Mouse (Mus musculus): ENCODE data around the gene Ebi3. TPM values are rescaled to one million over a fixed set of nuclear protein-coding genes. Genes with fewer than 3 reads are reported as not detected.
A peak's percentile ranks its signal among the peaks of the same experiment; 100 is the strongest.

Gene Ebi3
- total and polyA plus RNA-seq, 3 experiments, result 0.34 to 4.1 (median 0.91) TPM

DNA sequence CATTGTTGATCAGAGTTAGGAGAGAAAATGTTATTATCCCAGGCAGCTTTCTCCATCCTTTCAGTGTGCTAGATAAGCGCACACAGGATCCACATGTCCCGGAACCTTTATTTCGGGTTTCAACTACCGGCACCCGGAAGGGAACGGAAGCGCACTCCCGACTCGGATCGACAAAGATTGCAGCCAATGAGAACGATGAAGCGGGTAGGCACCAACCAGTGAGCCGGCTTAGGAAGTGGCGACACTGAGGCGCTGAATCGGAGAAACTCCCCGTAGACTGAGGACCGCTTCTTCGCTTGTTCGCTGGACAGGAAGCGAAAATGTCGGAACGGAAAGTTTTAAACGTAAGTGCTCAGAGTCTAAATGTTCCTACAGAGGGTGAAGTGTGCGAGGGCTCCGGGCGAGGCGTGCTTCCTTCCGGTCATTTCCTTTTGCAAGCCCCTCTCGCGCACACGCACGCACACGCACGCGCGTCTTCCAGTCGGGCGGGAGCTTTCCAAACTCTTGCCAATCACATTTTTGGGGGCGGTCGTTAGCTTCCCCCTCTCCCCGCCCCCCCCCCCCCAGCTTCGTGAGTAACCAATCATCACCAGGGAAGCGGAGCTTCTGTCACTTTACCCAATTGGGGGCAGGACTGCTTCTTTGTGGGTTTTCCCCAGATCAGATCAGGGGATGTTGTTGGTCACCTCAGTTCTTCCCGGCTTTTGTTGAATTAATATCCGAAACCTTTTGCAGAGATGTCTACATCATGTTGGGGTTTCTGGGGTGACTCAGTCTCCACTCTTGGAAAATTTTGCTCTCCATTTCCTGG lies 6.7 kb downstream of the Ebi3 start, which contains the start of gene Yju2:
Gene Yju2, plus strand, starts transcription at position 182 of the 811 bp plus-strand sequence.
- WGBS, result under 1% methylated on average over 46 of the region's 46 CpGs
- intact Hi-C loops (cut with DNase I), result loop anchor here (2.0 to 10.0 kb wide), 4 partner anchors 14 to 296 kb away; partner anchors contain the start of genes Fem1a, Pot1b and Sh3gl1
- TF ChIP-seq CTCF (IDR thresholded peaks at IDR 0.05) (no peak), EP300 (IDR thresholded peaks at IDR 0.05; ENCODE audit: insufficient read depth, low read depth, low read length) (peak; percentile 42; the same call in 1 of the 2 replicates), POLR2A (IDR thresholded peaks at IDR 0.05; ENCODE audit: insufficient read depth, low read depth, low read length) (peak; percentile 86)

DNA sequence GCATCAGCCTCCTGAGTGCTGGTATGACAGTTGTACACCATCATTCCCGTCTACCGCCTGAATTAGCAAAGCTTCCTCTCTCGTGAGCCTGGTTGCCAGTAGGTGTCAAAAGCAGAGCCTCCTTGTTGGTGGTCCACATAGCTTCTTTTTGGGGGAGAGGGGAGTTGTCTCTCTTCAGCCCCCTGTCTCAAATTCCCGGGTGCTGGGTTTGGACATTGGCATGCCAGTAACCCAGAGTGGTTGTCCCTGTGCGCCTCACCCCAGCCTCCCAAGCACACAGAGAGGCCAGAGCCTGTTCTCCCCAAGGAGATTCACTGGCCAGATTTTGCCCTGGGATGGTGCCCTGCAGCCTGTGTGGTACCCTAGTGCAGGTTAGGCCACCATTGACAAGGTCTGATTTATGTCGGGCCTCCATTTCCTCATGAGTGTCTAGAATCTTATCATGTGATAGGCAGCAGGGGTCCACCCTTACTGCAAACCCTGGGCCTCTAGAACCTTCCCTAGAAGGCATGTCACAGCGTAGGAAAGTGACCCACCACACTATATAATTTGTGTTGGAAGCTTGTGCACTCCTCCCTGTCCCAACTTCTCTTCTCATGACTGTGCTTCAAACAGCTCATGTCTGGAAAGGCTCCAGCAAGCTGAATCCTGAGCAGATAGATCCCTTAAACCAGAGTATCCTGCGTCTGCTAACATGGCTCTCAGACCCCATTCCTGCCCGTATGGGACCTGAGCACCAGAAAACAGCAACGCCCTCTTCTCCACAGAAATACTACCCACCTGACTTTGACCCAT lies 7.7 kb downstream of the Ebi3 start:
- no peaks in the 10 kb centered on the region for H3K36me3 ChIP-seq (ENCODE audit: control insufficient read depth, insufficient read depth, low read length)
- peak overlapping the region; percentile 72 for H3K4me3 ChIP-seq
- no peak overlapping the region for H3K9ac ChIP-seq (ENCODE audit: low read depth, low read length)
- H3K4me1 ChIP-seq (ENCODE audit: control insufficient read depth, insufficient read depth, low read length), result peaks cover 4% of the 10 kb centered on the region
- 66% methylated on average over 10 of the region's 10 CpGs for WGBS
- H3K27me3 ChIP-seq (ENCODE audit: control insufficient read depth, insufficient read depth, low read length), result no peaks in the 10 kb centered on the region
- H3K27ac ChIP-seq, result peak overlapping the region; percentile 95; the same call in 1 of the 2 replicates
- no peak for DNase-seq
- intact Hi-C loops (cut with DNase I), result loop anchor here (1.0 to 10.0 kb wide), 5 partner anchors 15 to 295 kb away; partner anchors contain the start of genes Fem1a, Pot1b and Sh3gl1
- TF ChIP-seq POLR2A (IDR thresholded peaks at IDR 0.05; ENCODE audit: insufficient read depth, low read depth, low read length) (no peak), CTCF (IDR thresholded peaks at IDR 0.05) (no peak), EP300 (IDR thresholded peaks at IDR 0.05; ENCODE audit: insufficient read depth, low read depth, low read length) (no peak)
- no peaks in the 10 kb centered on the region for H3K79me2 ChIP-seq (replicated peaks; ENCODE audit: control insufficient read depth, insufficient read depth, low read length)

More for the DNA sequence above, 6.7 kb downstream of the Ebi3 start, which contains the start of gene Yju2:
- H3K4me1 ChIP-seq (ENCODE audit: control insufficient read depth, insufficient read depth, low read length), result peaks cover 4% of the 10 kb centered on the region
- peak within 1 kb of the TSS; percentile 95 for H3K27ac ChIP-seq
- H3K9ac ChIP-seq (ENCODE audit: low read depth, low read length), result peak within 1 kb of the TSS; percentile 55
- H3K27me3 ChIP-seq (ENCODE audit: control insufficient read depth, insufficient read depth, low read length), result no peaks in the 10 kb centered on the region
- DNase-seq, result peak; percentile 92 to 95
- H3K4me3 ChIP-seq, result peak within 1 kb of the TSS; percentile 72
- H3K79me2 ChIP-seq (replicated peaks; ENCODE audit: control insufficient read depth, insufficient read depth, low read length), result no peaks in the 10 kb centered on the region
- no peaks in the 10 kb centered on the region for H3K36me3 ChIP-seq (ENCODE audit: control insufficient read depth, insufficient read depth, low read length)

DNA sequence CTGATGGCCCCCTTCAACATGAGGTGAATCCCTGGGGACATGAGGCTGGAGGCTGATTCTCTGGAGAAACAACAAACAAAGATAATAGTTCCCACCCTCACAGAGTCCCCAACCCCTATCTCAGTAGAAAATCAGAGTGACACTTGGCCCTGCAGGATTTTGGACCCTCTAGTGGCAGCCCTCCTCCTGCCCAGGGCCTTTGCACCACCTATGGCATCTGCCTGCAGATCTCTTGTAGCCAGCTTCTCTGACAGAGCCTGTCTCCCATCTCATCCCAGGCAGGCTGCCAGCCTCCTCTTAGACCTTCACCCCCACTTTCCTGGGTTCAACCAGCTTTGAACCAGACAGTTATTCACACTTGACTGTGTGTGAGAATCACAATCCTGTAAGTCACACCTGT lies 8.4 kb downstream of the Ebi3 start:
- intact Hi-C loops (cut with DNase I), result loop anchor here (1.0 kb wide), 1 partner anchor 50 kb away; no protein-coding TSS in a partner anchor
- H3K27ac ChIP-seq, result no peak overlapping the region

DNA sequence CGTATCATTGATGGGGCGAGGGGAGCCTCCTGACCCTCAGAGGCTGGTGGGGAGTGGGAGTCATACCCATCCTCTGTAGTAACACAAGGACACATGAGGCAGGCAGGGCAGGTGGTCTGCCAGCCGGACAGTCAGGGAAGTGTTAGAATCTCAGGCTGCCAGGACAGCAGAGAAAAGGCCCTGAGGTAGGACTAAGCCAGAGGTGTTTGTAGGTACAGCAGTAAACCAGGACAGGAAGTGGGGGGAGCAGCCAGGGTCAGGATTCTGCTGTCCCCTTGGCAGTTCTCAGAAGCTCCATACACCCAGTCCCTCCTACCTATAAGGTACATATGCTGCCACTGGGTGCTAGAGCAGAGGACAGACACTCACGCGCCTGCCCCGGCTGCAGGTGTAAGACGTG lies 9.2 kb downstream of the Ebi3 start:
- Histone ChIP-seq H3K79me2 (replicated peaks; ENCODE audit: control insufficient read depth, insufficient read depth, low read length) (no peaks in the 10 kb centered on the region), H3K27me3 (ENCODE audit: control insufficient read depth, insufficient read depth, low read length) (no peaks in the 10 kb centered on the region), H3K4me3 (no peak overlapping the region), H3K27ac (no peak overlapping the region), H3K4me1 (ENCODE audit: control insufficient read depth, insufficient read depth, low read length) (peaks cover 4% of the 10 kb centered on the region), H3K9ac (ENCODE audit: low read depth, low read length) (no peak overlapping the region), H3K36me3 (ENCODE audit: control insufficient read depth, insufficient read depth, low read length) (no peaks in the 10 kb centered on the region)
- intact Hi-C loops (cut with DNase I), result no loop called here
- no peak for DNase-seq
- no peak for TF ChIP-seq EP300 (IDR thresholded peaks at IDR 0.05; ENCODE audit: insufficient read depth, low read depth, low read length)
- TF ChIP-seq CTCF (IDR thresholded peaks at IDR 0.05), result no peak
- TF ChIP-seq POLR2A (IDR thresholded peaks at IDR 0.05; ENCODE audit: insufficient read depth, low read depth, low read length), result no peak
- 95% methylated on average over 7 of the region's 7 CpGs for whole genome bisulfite sequencing

More for the DNA sequence above, 8.4 kb downstream of the Ebi3 start:
- H3K9ac ChIP-seq (ENCODE audit: low read depth, low read length), result no peak overlapping the region
- no peak for TF ChIP-seq EP300 (IDR thresholded peaks at IDR 0.05; ENCODE audit: insufficient read depth, low read depth, low read length)
- no peak for TF ChIP-seq CTCF (IDR thresholded peaks at IDR 0.05)
- TF ChIP-seq POLR2A (IDR thresholded peaks at IDR 0.05; ENCODE audit: insufficient read depth, low read depth, low read length), result no peak
- peaks cover 4% of the 10 kb centered on the region for H3K4me1 ChIP-seq (ENCODE audit: control insufficient read depth, insufficient read depth, low read length)
- no peak for DNase-seq
- no peaks in the 10 kb centered on the region for H3K79me2 ChIP-seq (replicated peaks; ENCODE audit: control insufficient read depth, insufficient read depth, low read length)
- H3K36me3 ChIP-seq (ENCODE audit: control insufficient read depth, insufficient read depth, low read length), result no peaks in the 10 kb centered on the region
- H3K27me3 ChIP-seq (ENCODE audit: control insufficient read depth, insufficient read depth, low read length), result no peaks in the 10 kb centered on the region
- H3K4me3 ChIP-seq, result no peak overlapping the region

DNA sequence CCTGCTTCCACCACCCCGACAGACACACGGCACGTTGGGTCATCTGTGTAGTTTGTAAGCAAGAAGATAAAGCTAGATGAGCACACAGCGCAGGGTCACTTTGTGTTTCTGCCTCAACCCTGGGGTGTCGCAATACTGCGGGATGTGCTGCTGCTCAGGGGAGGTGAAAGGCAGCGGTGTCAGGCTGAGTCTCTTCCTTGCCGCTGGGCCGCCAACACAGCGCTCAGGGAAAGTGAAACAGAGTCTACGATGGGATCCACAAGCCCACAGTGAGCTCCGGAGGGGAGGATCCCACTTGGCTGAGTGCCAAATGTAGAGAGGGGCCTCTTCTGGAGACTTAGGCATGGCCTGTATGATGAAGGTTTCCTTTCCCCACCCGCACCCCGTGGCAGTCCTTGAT lies 10.7 kb downstream of the Ebi3 start:
- Histone ChIP-seq H3K36me3 (ENCODE audit: control insufficient read depth, insufficient read depth, low read length) (no peaks in the 10 kb centered on the region), H3K27ac (no peak overlapping the region), H3K4me1 (ENCODE audit: control insufficient read depth, insufficient read depth, low read length) (peaks cover 4% of the 10 kb centered on the region), H3K79me2 (replicated peaks; ENCODE audit: control insufficient read depth, insufficient read depth, low read length) (no peaks in the 10 kb centered on the region), H3K27me3 (ENCODE audit: control insufficient read depth, insufficient read depth, low read length) (no peaks in the 10 kb centered on the region), H3K4me3 (no peak overlapping the region), H3K9ac (ENCODE audit: low read depth, low read length) (no peak overlapping the region)
- WGBS, result 69% methylated on average over 14 of the region's 14 CpGs
- no peak for TF ChIP-seq POLR2A (IDR thresholded peaks at IDR 0.05; ENCODE audit: insufficient read depth, low read depth, low read length)
- no peak for TF ChIP-seq EP300 (IDR thresholded peaks at IDR 0.05; ENCODE audit: insufficient read depth, low read depth, low read length)
- TF ChIP-seq CTCF (IDR thresholded peaks at IDR 0.05), result no peak
- intact Hi-C loops (cut with DNase I), result no loop called here
- DNase-seq, result peak in 1 of 2 experiments; percentile 18

Data from heart, adult 2 months (tissue).